Mouse (Mus musculus) testis, adult 2 months (tissue): ENCODE measurements around the gene Wnt7b.

Source experiments
- CTCF ChIP-seq: fragments of 200-500 bp; IDR thresholded peaks from 2 replicates; pipeline ENCODE4 v1.5.1; 2012; ENCODE audit warnings: low read depth, mild to moderate bottlenecking, inconsistent platforms, low read length, moderate library complexity; ENCODE audit not compliant: control insufficient read depth, insufficient read depth, insufficient replicate concordance
- POLR2A ChIP-seq: fragments of 200-500 bp; IDR thresholded peaks from 2 replicates; pipeline ENCODE4 v1.6.1; 2012; ENCODE audit warnings: low read depth, mild to moderate bottlenecking, inconsistent platforms, low read length, moderate library complexity; ENCODE audit not compliant: control insufficient read depth

DNA sequence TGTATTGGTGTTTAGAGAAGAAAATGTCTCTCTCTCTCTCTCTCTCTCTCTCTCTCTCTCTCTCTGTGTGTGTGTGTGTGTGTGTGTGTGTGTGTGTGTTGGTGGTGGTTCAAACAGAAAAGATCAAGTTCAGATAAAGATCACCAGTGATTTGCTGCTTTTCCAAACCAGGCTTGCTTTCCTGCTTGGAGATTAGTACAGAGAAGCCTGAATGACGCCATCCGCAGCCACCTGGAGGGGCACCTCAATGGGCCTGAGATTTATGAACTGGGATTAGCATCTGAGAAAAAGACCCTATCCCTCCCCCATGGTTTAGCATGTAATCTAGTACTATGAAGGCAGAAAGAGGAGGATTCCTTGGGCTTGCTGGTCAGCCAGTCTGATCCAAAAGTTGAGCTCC is 49.3 kb upstream of the Wnt7b start:
- TF ChIP-seq CTCF, result no peak
- no peak for TF ChIP-seq POLR2A
